Mouse (Mus musculus) heart, postnatal 10 days (tissue): ENCODE data around the gene Dand5. TPM values are rescaled to one million over a fixed set of nuclear protein-coding genes. Genes with fewer than 3 reads are reported as not detected.
A peak's percentile ranks its signal among the peaks of the same experiment; 100 is the strongest.

Experiments
- DNase-seq, 2 experiments: peaks; one replicate each; pipeline ENCODE4 v3.0.0; 2021
- intact Hi-C: fragments of 180-260 bp; cut with DNase I; formaldehyde crosslinking; loops from one replicate; pipeline ENCODE4 v1.15.1; 2025
- microRNA-seq, 2 experiments: library from miRNA; unstranded; fragments of <30 nt; microRNA quantifications; one replicate each; pipeline ENCODE4 v1.2.0; 2022
- total RNA-seq, 2 experiments: library from RNA; stranded (reverse); gene quantifications; 2 replicates each; pipeline ENCODE4 v1.2.3; 2021

Gene Dand5
- total RNA-seq, 2 experiments from 2014 or later, result 3.1 to 3.8 TPM

DNA sequence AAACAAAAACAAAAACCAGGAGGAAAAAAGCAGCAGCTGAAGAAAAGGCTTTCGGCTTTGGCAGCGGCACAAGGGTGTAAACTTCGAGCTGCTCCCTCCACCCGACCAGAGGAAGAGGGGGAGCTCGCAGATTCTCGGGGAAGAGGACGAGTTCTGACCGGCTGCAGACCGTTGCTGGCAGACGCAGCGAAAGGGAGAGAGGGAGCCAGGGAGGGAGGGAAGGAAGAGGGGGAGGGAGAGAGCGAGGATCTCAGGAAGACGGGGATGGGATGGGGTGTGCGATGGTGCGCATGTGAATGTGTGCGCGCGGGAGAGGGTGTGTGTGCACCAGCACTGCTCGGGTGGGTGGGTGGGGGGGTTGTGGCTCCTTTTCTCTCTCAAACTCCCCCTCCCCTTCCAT is 48.8 kb downstream of the Dand5 start:
- DNase-seq, result peak; percentile 87
- intact Hi-C loops, result loop anchor here (2.0 kb wide), 1 partner anchor 23 kb away; no protein-coding TSS in a partner anchor

DNA sequence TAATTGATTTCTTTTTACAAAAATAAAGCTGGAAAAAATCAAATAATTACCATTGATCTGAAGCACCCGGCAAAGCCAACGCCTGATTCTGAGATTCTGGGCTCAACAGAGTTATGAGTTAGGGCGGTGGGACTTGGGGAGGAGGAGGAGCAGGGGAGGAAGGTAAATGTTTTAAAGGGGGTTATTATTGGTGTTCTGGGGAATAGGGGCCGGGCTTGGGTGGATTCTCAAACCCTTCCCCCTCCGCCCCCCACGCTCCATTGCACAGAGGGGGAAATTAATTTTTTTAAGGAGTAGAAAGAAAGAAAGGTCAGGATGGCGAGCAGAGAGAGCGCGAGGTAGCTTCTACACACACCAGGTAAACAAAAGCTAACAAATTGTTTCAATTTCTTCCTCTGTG is 49.3 kb downstream of the Dand5 start:
- intact Hi-C loops, result no loop called here

DNA sequence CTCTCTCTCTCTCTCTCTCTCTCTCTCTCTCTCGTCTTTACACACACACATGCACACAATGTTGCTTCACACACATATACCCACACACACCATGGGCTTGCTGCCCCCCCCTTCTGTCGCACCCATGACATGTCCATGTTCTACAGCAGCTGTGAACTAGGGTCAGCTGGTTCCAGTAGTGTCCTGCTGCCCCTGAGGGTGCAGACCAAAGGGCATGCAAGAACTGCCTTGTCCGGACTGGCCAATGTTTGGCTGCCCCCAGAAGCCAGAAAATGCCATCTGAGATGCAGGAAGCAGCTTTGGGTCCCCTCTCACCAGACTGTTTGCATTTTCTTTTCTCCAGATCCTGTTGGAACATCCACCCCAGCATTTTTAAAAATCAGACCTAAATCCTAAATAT is 50.0 kb downstream of the Dand5 start:
- no peak for DNase-seq
- intact Hi-C loops, result no loop called here

More for the DNA sequence above, 49.3 kb downstream of the Dand5 start:
- DNase-seq, result no peak

DNA sequence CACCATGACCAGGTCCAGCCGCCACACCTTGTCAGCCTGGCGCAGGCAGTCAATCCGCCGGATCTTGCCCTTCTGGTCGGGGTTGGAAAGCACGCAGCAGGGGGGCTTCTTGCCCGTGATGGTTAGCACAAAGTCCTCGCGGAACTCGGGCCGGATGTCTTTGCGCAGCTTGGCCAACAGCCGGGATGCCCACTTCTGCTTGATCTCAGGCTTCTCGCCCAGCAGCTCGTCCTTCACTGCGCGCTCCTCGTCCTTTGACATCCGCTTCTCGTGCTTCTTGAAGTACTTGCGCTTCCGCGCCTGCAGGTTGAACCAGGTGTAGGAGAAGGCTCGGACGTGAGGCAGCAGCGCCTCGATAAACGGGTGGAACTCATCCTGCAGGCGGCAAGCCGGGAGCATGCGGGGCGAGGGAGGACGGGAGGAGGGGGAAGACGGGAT is 50.7 kb downstream of the Dand5 start:
- intact Hi-C loops, result no loop called here
- no peak for DNase-seq

DNA sequence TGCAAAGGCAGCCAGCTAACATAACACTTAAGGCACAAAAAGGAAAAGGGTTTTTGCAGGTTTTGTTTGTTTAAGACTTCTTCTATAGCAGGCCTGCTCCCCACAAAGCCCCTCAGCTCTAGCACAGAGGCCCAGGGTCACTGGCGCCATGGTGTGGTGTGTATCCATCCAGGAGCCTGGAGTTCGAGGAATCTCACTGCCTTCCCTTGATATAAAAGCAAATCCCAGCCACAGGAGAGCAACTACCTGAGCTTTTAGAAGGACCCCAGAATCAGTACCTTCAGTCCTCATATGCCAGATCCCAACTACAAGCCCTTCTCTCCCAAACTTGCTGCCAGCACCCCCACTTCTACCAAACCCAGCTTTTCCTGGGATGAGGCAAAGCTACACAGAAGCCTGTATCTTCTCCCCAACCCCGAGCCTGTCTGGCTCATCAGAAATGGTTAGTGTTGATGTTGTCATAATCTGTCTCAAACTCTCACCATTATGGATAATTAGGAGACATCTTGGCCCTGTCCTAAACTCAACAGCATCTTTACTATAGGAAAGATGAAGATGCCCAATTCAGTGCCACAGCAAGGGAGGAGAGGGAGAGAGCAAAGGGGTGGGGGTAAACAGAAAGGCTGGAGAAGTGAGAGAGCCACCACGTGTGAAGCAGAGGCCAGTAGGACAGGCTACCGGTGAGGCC is 51.5 kb downstream of the Dand5 start:
- no peak for DNase-seq
- intact Hi-C loops, result no loop called here

DNA sequence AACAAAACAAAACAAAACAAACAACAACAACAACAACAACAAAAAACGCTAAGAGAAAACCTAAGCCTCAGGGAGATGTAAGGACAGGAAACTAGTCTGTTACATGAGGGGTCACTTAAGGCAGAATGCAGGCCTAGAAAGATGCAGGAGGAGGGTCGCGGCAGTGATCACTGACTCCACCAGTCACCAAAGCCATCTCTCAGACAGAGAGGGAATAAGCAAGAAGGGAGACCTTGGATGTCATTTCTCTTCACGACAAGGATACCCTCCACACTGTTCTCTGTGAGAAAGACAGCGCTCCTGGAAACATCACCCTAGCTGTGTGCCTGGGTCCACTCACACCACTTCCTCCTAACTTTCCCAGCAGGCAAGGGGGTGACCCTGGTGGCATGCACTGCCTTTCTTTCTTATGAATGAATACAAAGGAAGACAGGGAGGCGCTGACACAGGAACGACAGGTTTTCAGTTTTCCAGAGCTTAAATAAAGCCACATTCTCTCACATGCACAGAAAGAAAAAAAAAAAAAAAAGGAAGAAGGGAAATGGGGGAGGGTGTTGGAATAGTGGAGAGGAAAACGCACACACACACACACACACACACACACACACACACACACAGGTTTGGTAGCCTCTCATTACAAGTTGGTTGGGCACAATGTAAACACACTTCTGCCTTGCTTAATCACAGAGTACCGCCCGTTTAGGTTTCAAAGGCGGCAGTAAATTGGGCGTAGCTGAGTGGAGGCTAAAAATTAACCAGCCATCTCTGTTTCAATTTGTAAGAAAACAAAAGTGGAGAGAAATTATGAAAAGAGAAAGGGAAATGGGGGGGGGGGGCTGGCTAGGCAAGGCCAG is 52.3 kb downstream of the Dand5 start:
- intact Hi-C loops, result no loop called here
- DNase-seq, result no peak

DNA sequence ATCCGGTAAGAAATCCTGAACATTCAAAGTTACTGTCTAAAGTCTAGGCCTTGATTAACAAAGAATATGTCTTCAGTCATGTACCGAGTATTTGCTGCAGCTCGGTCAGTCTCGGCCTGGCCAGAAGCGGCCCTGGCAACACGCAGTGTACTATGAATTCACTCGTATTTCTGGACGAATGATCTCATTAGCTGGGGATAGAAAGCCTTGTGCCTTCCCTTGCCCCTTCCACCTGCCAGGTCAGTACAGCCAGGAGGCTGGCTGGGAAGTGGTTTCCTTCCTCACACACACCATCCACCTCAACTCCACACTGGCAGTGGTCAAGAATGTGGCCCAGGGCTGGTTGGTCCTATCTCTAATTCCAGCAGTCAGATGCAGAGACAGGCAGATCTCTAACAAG is 53.3 kb downstream of the Dand5 start:
- no peak for DNase-seq
- intact Hi-C loops, result no loop called here

DNA sequence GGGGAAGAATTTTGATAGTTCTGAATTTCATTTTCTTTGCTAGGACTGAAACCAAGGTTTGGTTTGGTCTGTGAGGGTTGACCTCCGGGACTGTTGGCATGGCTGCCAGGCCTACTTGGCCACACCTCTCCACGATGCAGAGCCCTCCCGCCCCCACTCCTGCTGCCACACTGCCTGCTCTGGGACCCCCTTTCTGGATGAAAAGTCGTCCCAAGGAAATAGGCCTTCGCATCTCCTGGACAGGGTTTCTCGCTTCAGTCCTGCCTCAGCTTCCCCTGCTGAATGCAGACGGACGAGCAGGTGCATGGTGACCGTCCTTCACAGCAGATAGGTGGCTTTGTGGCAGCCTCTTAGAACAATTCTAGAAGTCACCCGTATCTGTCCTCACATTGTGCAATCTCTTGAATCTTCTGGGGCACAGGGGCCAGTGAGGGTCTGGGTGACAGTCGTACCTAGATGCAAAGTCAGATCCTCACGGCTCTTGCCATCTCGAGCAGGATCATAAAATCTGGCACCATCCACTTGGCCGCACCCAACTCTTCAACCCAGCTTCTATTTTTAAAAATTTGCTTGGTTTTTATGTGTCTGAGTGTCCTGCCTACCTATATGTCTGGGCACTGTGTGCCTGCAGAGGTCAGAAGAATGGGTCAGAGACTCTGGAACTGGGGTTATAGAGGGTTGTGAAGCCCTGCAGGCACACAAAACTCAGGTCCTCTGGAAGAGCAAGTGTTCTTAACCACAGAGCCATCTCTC is 54.1 kb downstream of the Dand5 start:
- no peak for DNase-seq
- intact Hi-C loops, result no loop called here

DNA sequence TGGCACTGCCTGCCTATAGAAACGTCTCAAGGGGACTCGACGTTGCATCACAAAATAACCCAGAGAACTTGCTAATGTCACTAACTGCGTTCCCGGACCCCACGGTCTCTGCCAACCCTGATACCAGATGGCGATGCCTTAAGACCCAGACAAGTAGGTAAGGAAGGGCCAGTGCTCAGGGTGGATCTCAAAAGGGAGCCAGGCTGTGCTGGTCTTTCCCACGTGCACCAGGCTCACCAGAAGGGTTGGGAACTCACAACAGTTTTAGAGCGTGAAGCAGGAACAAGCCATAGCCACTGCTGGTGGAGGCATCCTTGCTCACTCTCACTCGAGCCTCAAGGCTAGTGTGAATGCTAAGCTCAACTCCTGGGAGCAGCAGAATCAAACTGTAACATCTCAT is 55.4 kb downstream of the Dand5 start:
- no peak for DNase-seq
- intact Hi-C loops, result no loop called here

DNA sequence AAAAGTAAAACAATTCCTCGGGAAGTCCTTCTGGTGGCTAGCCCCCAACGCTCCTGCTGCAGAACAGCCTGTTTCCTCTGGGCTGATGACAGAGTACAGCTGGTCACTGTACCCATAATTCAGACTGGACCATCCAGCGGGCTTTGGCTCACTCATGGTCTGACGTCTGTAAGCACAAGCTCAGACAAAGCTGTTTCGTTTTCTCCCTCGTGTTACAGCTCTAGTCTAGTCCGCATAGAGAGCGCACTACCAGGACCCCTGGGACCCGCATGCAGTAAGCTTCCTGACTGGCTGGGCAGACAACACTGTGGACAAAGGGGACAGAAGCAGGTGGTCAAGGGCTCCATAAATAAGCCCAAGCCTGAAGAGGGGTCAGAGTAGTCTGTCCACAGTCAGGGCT is 56.2 kb downstream of the Dand5 start:
- intact Hi-C loops, result no loop called here
- peak in 1 of 2 experiments; percentile 49 for DNase-seq

DNA sequence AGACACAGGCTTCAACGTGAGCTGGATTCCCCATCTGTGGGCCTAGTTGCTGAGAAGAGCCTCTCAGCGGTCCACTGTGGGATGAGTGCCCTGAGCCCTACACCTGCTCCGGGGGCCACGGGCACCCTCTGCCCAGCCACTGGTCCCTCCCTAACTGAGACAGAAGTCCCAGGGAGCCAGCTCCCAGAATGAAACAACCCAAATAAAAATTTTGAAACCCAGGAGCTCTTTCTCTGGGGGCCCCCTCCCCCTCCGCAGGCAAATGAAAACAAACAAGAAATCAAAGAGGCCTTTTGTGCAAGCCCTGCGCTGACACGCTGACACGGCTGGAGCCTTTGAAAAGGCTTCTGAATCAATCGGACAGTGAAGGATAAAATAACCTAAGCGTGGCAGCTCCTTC is 57.0 kb downstream of the Dand5 start:
- intact Hi-C loops, result no loop called here
- DNase-seq, result no peak

Small RNAs within 50 kb of the gene (microRNA-seq; reads per million reads assigned to microRNA genes)
- gene Mir7069, result 3.5 to 3.6 reads per million in 2 experiments

Other genes with a start within 250 kb of the Dand5 start
- gene Ier2, start 160.0 kb downstream of the Dand5 start, total RNA-seq, result 10 to 100 TPM; 30.8 to 31.4 TPM
- 10 to 100 TPM; 40.3 to 40.6 TPM for gene Trmt1, start 136.5 kb downstream of the Dand5 start, total RNA-seq
- 10 to 100 TPM; 50.2 TPM for gene Nacc1, start 135.0 kb downstream of the Dand5 start, total RNA-seq
- 1 to 10 TPM; 8.4 to 9.1 TPM for gene Lyl1, start 121.4 kb downstream of the Dand5 start, total RNA-seq
- gene G430095P16Rik, start 99.8 kb downstream of the Dand5 start, total RNA-seq, result under 1 TPM; 0.50 to 0.89 TPM
- gene Nfix, start 22.5 kb downstream of the Dand5 start, total RNA-seq, result 100 to 1,000 TPM; 256 to 266 TPM
- gene Gadd45gip1, start 8.7 kb upstream of the Dand5 start, total RNA-seq, result 10 to 100 TPM; 23.7 to 25.0 TPM
- gene Rad23a, start 17.8 kb upstream of the Dand5 start, total RNA-seq, result 10 to 100 TPM; 77.8 to 88.5 TPM
- gene Calr, start 24.1 kb upstream of the Dand5 start, total RNA-seq, result 100 to 1,000 TPM; 275 to 333 TPM
- 10 to 100 TPM; 31.7 to 32.5 TPM for gene Farsa, start 34.2 kb upstream of the Dand5 start, total RNA-seq
- gene Syce2, start 49.3 kb upstream of the Dand5 start, total RNA-seq, result 1 to 10 TPM; 6.9 TPM
- gene Gcdh, start 71.1 kb upstream of the Dand5 start, total RNA-seq, result 10 to 100 TPM; 31.7 to 32.8 TPM
- under 1 TPM; 0.17 to 0.22 TPM for gene Klf1, start 79.1 kb upstream of the Dand5 start, total RNA-seq
- 1 to 10 TPM; 6.4 to 7.3 TPM for gene Dnase2a, start 85.7 kb upstream of the Dand5 start, total RNA-seq
- under 1 TPM in 1 of 2 experiments, not detected in 1; 0.07 TPM for gene Mast1, start 114.5 kb upstream of the Dand5 start, total RNA-seq
- gene Rtbdn, start 124.2 kb upstream of the Dand5 start, total RNA-seq, result not detected
- gene Gm49661, start 146.6 kb upstream of the Dand5 start, total RNA-seq, result 1 to 10 TPM in 1 of 2 experiments, not detected in 1; 1.6 TPM
- gene Prdx2, start 146.8 kb upstream of the Dand5 start, total RNA-seq, result 100 to 1,000 TPM; 689 to 769 TPM
- 10 to 100 TPM; 53.4 to 55.4 TPM for gene Rnaseh2a, start 146.9 kb upstream of the Dand5 start, total RNA-seq
- gene Junb, start 155.9 kb upstream of the Dand5 start, total RNA-seq, result 10 to 100 TPM; 12.6 to 12.7 TPM
- gene Hook2, start 167.8 kb upstream of the Dand5 start, total RNA-seq, result 1 to 10 TPM; 1.8 to 2.3 TPM
- gene Best2, start 191.7 kb upstream of the Dand5 start, total RNA-seq, result not detected
- 10 to 100 TPM; 78.6 to 79.7 TPM for gene Asna1, start 202.5 kb upstream of the Dand5 start, total RNA-seq
- gene Trir, start 204.0 kb upstream of the Dand5 start, total RNA-seq, result 100 to 1,000 TPM; 117 to 120 TPM
- gene Tnpo2, start 214.1 kb upstream of the Dand5 start, total RNA-seq, result 10 to 100 TPM; 32.2 to 39.6 TPM
- gene Fbxw9, start 237.2 kb upstream of the Dand5 start, total RNA-seq, result 10 to 100 TPM; 12.6 to 13.0 TPM
- not detected for gene Gm5741, start 245.2 kb upstream of the Dand5 start, total RNA-seq
- gene Dhps, start 248.9 kb upstream of the Dand5 start, total RNA-seq, result 10 to 100 TPM; 28.0 to 29.5 TPM